ENCODE assay signal across 25 mouse cellular contexts in genomic region chr9:24765572-24765971, GRCm38 (mm10). TPM values are rescaled to one million over a fixed set of nuclear protein-coding genes. Genes with fewer than 3 reads are reported as not detected.
"Had no signal": no experiment of that assay in that cellular context is flagged by ENCODE, and none has a peak within 500 bp of the region (broad histone marks: within the 10 kb centered on the region; RNA-seq: fewer than 3 reads in every experiment).

No protein-coding gene starts in this region.

- H3K36me3 ChIP-seq: liver, embryonic 13.5 days; midbrain, embryonic 12.5 days; midbrain, embryonic 15.5 days; neural tube, embryonic 12.5 days; neural tube, embryonic 15.5 days; stomach, embryonic 15.5 days had no signal

- ATAC-seq: midbrain, embryonic 15.5 days had no signal

- H3K4me2 ChIP-seq: liver, embryonic 13.5 days; midbrain, embryonic 12.5 days; midbrain, embryonic 15.5 days; neural tube, embryonic 12.5 days; neural tube, embryonic 15.5 days; stomach, embryonic 15.5 days had no signal

- DNase-seq: kidney, postnatal 25 days; layer of hippocampus, adult 9-11 months; layer of hippocampus, postnatal 36 days; liver, embryonic 13.5 days; lung, adult 2 months; lung, postnatal 14 days; right cerebral cortex, adult 18-20 months; right cerebral cortex, postnatal 14 days; spleen, adult 18-20 months; thymus, postnatal 25 days had no signal

- H3K4me1 ChIP-seq: liver, embryonic 13.5 days had no signal

- H3K27ac ChIP-seq: kidney, postnatal 0 days; layer of hippocampus, adult 2 months; left cerebral cortex, adult 2 months; liver, embryonic 13.5 days; macrophage; midbrain, embryonic 12.5 days; midbrain, embryonic 15.5 days; neural tube, embryonic 12.5 days; neural tube, embryonic 15.5 days; stomach, embryonic 15.5 days had no signal

- H3K4me3 ChIP-seq: layer of hippocampus, adult 2 months; left cerebral cortex, adult 2 months; liver, embryonic 13.5 days; midbrain, embryonic 12.5 days; midbrain, embryonic 15.5 days; neural tube, embryonic 12.5 days; neural tube, embryonic 15.5 days; stomach, embryonic 15.5 days had no signal

- H3K9me3 ChIP-seq: liver, embryonic 13.5 days; midbrain, embryonic 12.5 days; midbrain, embryonic 15.5 days; neural tube, embryonic 12.5 days; neural tube, embryonic 15.5 days; stomach, embryonic 15.5 days had no signal

- H3K9ac ChIP-seq: liver, embryonic 13.5 days; midbrain, embryonic 12.5 days; midbrain, embryonic 15.5 days; neural tube, embryonic 12.5 days; neural tube, embryonic 15.5 days; stomach, embryonic 15.5 days had no signal

RNA-seq across cellular contexts. Expression of gene Tbx20, which starts 8.5 kb away (rescaled TPM):
- total RNA-seq: layer of hippocampus, adult 2 months; layer of hippocampus, postnatal 36 days; left cerebral cortex, adult 2 months; left cerebral cortex, postnatal 10 days; left cerebral cortex, postnatal 36 days; megakaryocyte, adult 5-6 weeks had no signal
- polyA plus RNA-seq: kidney, embryonic 14.5 days; kidney, postnatal 0 days; large intestine, adult 2 months; macrophage; thymus, postnatal 0 days had no signal
